Comparison of ENCODE assay signal across 7 mouse cellular contexts in the genomic region with DNA sequence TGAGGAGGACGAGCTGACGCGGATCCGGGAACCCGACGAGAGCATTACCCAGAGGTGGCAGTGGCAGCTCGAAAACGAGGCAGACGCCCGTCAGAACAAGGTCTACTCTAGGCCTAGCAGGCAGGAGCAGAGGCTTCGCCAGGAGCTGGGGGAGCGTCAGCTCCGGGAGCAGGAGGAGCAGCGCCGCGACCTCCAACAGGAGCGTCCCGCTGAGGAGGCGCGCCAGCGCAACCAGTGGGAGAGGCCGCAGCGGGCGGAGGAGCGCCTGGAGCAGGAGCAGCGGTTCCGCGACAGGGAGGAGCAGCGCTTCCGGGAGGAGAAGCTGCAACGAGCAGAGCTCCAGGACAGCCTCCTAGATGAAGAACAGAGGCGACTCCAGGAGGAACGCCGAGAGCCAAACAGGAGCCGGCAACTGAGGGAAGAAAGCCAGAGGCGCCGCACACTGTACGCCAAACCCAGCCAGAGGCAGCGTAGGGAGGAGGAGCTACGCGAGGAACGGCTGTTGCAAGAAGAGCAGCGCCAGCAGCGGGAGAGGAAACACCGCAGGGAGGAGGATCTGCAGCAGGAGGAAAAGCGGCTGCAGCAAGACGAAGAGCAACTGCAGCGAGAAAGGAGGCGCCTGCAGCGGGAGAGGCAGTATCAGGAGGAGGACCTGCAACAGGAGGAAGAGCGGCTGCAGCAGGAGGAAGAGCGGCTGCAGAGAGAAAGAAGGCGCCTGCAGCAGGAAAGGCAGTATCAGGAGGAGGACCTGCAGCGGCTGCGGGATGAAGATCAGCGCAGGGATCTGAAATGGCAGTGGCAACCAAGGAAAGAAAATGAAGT. TPM values are rescaled to one million over a fixed set of nuclear protein-coding genes. Genes with fewer than 3 reads are reported as not detected.
DNase-seq lines count a peak whose midpoint lies in the region; ATAC-seq lines count a peak whose summit lies in the region.

No protein-coding gene starts in this region.

- 0 out of 2 replicates have a peak, but pooled peaks cover 2% of the 10 kb centered on the region for H3K27me3 ChIP-seq in intestine, embryonic 15.5 days (replicated peaks)

- peak overlapping the region; percentile 52 for H3K9ac ChIP-seq in intestine, embryonic 15.5 days

- peak overlapping the region; percentile 98 for H3K4me2 ChIP-seq in intestine, embryonic 15.5 days (replicated peaks)

- under 1% methylated on average over 56 of the region's 56 CpGs for WGBS in intestine, embryonic 15.5 days

- H3K27ac ChIP-seq in intestine, embryonic 15.5 days, result peak overlapping the region; percentile 68

- peak; percentile 88 for ATAC-seq in intestine, embryonic 15.5 days
- ATAC-seq in megakaryocyte progenitor cell, adult 5-6 weeks (replicated peaks; ENCODE audit: poor library complexity), result peak; percentile 70

- intact Hi-C loops in left cerebral cortex, postnatal 25 days (cut with DNase I), result no loop called here

- H3K4me3 ChIP-seq in intestine, embryonic 15.5 days (replicated peaks), result peak overlapping the region; percentile 58

- peaks cover 19% of the 10 kb centered on the region for H3K4me1 ChIP-seq in intestine, embryonic 15.5 days (replicated peaks)

- no peaks in the 10 kb centered on the region for H3K36me3 ChIP-seq in intestine, embryonic 15.5 days

- no peaks in the 10 kb centered on the region for H3K9me3 ChIP-seq in intestine, embryonic 15.5 days

- DNase-seq in adrenal gland, adult 18-20 months (ENCODE audit: low spot score in 2 of 2), result peak; percentile 48 to 65
- DNase-seq in embryo, embryonic 11 days, result peak; percentile 88
- DNase-seq in gonadal fat pad, adult 2 months (ENCODE audit: low read depth), result peak; percentile 9
- peak; percentile 68 to 79 for DNase-seq in left cerebral cortex, postnatal 25 days (ENCODE audit: low spot score in 2 of 2)
- peak; percentile 64 for DNase-seq in right cerebral cortex, postnatal 14 days

RNA-seq across cellular contexts. Expression of a gene that starts 2.4 kb away (rescaled TPM):
- 1 to 10 TPM in 1 of 2 experiments, under 1 TPM in 1; 0.10 to 1.0 TPM for total RNA-seq in adrenal gland, adult 18-20 months (2021)
- polyA plus RNA-seq in gonadal fat pad, adult 2 months (2012; rRNA removed), result 0.50 and 2.1 TPM in 2 replicates
- 1.3 and 1.4 TPM in 2 replicates for polyA plus RNA-seq in intestine, embryonic 15.5 days (2015; fragmentation: Nextera tagmentation; extraction: Ambion mirVana)
- total RNA-seq in left cerebral cortex, postnatal 25 days (2021), result 1 to 10 TPM; 1.1 to 1.5 TPM
- 0.20 and 0.24 TPM in 2 replicates for total RNA-seq in megakaryocyte progenitor cell, adult 5-6 weeks (2015)
- 0.10 TPM in 1 of 2 replicates, not detected in the other for total RNA-seq in megakaryocyte progenitor cell, adult 5-6 weeks (2017)

RNA-seq across cellular contexts. Expression of a gene that starts 24.0 kb away (rescaled TPM):
- 1 to 10 TPM in 1 of 2 experiments, not detected in 1; 1.3 TPM for total RNA-seq in adrenal gland, adult 18-20 months (2021)
- polyA plus RNA-seq in gonadal fat pad, adult 2 months (2012; rRNA removed), result 0.11 and 0.32 TPM in 2 replicates
- not detected in 2 replicates for polyA plus RNA-seq in intestine, embryonic 15.5 days (2015; fragmentation: Nextera tagmentation; extraction: Ambion mirVana)
- total RNA-seq in left cerebral cortex, postnatal 25 days (2021), result not detected
- total RNA-seq in megakaryocyte progenitor cell, adult 5-6 weeks (2015), result not detected in 2 replicates
- total RNA-seq in megakaryocyte progenitor cell, adult 5-6 weeks (2017), result not detected in 2 replicates

RNA-seq across cellular contexts. Expression of a gene that starts 51.1 kb away (rescaled TPM):
- total RNA-seq in adrenal gland, adult 18-20 months (2021), result not detected
- polyA plus RNA-seq in gonadal fat pad, adult 2 months (2012; rRNA removed), result not detected in 2 replicates
- polyA plus RNA-seq in intestine, embryonic 15.5 days (2015; fragmentation: Nextera tagmentation; extraction: Ambion mirVana), result not detected in 2 replicates
- not detected for total RNA-seq in left cerebral cortex, postnatal 25 days (2021)
- total RNA-seq in megakaryocyte progenitor cell, adult 5-6 weeks (2015), result not detected in 2 replicates
- not detected in 2 replicates for total RNA-seq in megakaryocyte progenitor cell, adult 5-6 weeks (2017)

Comparison
In these comparisons a context has a peak if more than half of its experiments do, and no peak if none do; other contexts are left out.
1. Peak in every context shown above with its lines: DNase-seq, ATAC-seq, H3K4me3 ChIP-seq and H3K27ac ChIP-seq.
2. DNase-seq: peak in every context shown above with its lines; median percentile 88 in embryo, embryonic 11 days; 74 in left cerebral cortex, postnatal 25 days; 64 in right cerebral cortex, postnatal 14 days; 56 in adrenal gland, adult 18-20 months; 9 in gonadal fat pad, adult 2 months.